Mouse (Mus musculus) left cerebral cortex, adult 11 months (tissue): Measurements from ENCODE around the gene Arhgef19.

Experiments
- DNase-seq: peaks from one replicate; pipeline ENCODE4 v3.0.0; 2022; ENCODE audit warnings: low spot score

Gene Arhgef19

GRCm38 (mm10) chr4:141239388-141240125 lies at the start of gene Arhgef19:
Gene Arhgef19, plus strand, starts transcription at chr4:141239499.
- no peak for DNase-seq

- DNase-seq: no peak
Observed at GRCm38 (mm10) chr4:141191294-141191693, 48.0 kb upstream of the Arhgef19 start.

GRCm38 (mm10) chr4:141194553-141194952 lies 44.7 kb upstream of the Arhgef19 start:
- DNase-seq: no peak

- no peak for DNase-seq
Observed at GRCm38 (mm10) chr4:141196981-141197685, 42.2 kb upstream of the Arhgef19 start.

GRCm38 (mm10) chr4:141197686-141198035 lies 41.6 kb upstream of the Arhgef19 start:
- no peak for DNase-seq

- no peak for DNase-seq
Observed at GRCm38 (mm10) chr4:141200906-141201305, 38.4 kb upstream of the Arhgef19 start.

GRCm38 (mm10) chr4:141202192-141202591 lies 37.1 kb upstream of the Arhgef19 start:
- DNase-seq: no peak

GRCm38 (mm10) chr4:141204580-141205061 lies 34.7 kb upstream of the Arhgef19 start:
- DNase-seq: no peak

- no peak for DNase-seq
Observed at GRCm38 (mm10) chr4:141207081-141207480, 32.2 kb upstream of the Arhgef19 start.

- no peak for DNase-seq
Observed at GRCm38 (mm10) chr4:141210524-141211219, 28.6 kb upstream of the Arhgef19 start.

GRCm38 (mm10) chr4:141211646-141212045 lies 27.7 kb upstream of the Arhgef19 start:
- no peak for DNase-seq

GRCm38 (mm10) chr4:141212892-141213291 lies 26.4 kb upstream of the Arhgef19 start:
- DNase-seq: no peak

GRCm38 (mm10) chr4:141213342-141213741 lies 26.0 kb upstream of the Arhgef19 start:
- DNase-seq: no peak

- DNase-seq: peak; percentile 89
Observed at GRCm38 (mm10) chr4:141213770-141214336, 25.4 kb upstream of the Arhgef19 start, which contains the start of gene Rsg1. Gene Rsg1, plus strand, starts transcription at chr4:141213956.

- no peak for DNase-seq
Observed at GRCm38 (mm10) chr4:141214337-141214851, 24.9 kb upstream of the Arhgef19 start.

- DNase-seq: no peak
Observed at GRCm38 (mm10) chr4:141219583-141220213, 19.6 kb upstream of the Arhgef19 start.

- DNase-seq: no peak
Observed at GRCm38 (mm10) chr4:141221848-141222247, 17.5 kb upstream of the Arhgef19 start.

GRCm38 (mm10) chr4:141222752-141223151 lies 16.5 kb upstream of the Arhgef19 start:
- DNase-seq: no peak

- DNase-seq: no peak
Observed at GRCm38 (mm10) chr4:141228687-141229086, 10.6 kb upstream of the Arhgef19 start.

GRCm38 (mm10) chr4:141233196-141233595 lies 6.1 kb upstream of the Arhgef19 start:
- no peak for DNase-seq

- DNase-seq: no peak
Observed at GRCm38 (mm10) chr4:141235537-141236111, 3.7 kb upstream of the Arhgef19 start.
